Mouse (Mus musculus) lung, postnatal 0 days (tissue): ENCODE data around the gene Gnao1. TPM values are rescaled to one million over a fixed set of nuclear protein-coding genes. Genes with fewer than 3 reads are reported as not detected.

ENCODE experiments used
- ATAC-seq: fragments of 200-750 bp; cut with Nextera tagmentation; 2 replicates; pipeline ENCODE4 v1.8.0; 2017; ENCODE audit warnings: moderate library complexity
- DNase-seq: peaks from one replicate; pipeline ENCODE4 v3.0.0-alpha.2; 2016; ENCODE audit warnings: low spot score
- H3K27ac ChIP-seq: fragments of 300-500 bp; sonication (generic); 2 replicates; pipeline ENCODE4 v1.5.1; 2014; ENCODE audit warnings: antibody characterized with exemption, mild to moderate bottlenecking, low read length, mixed read lengths
- H3K27me3 ChIP-seq: fragments of 300-500 bp; sonication (generic); replicated peaks from 2 replicates; pipeline ENCODE4 v1.6.1; 2014; ENCODE audit warnings: low read length, mixed read lengths; ENCODE audit not compliant: insufficient read depth
- H3K36me3 ChIP-seq: fragments of 300-500 bp; sonication (generic); 2 replicates; pipeline ENCODE4 v1.6.1; 2014; ENCODE audit warnings: low read length, mixed read lengths; ENCODE audit not compliant: insufficient read depth
- H3K4me1 ChIP-seq: fragments of 300-500 bp; sonication (generic); 2 replicates; pipeline ENCODE4 v1.6.1; 2014; ENCODE audit warnings: antibody characterized with exemption, low read depth, low read length, mixed read lengths; ENCODE audit not compliant: insufficient read depth
- H3K4me2 ChIP-seq: fragments of 300-500 bp; sonication (generic); replicated peaks from 2 replicates; pipeline ENCODE4 v1.6.1; 2014; ENCODE audit warnings: low read depth, mild to moderate bottlenecking, low read length, moderate library complexity, mixed read lengths
- H3K4me3 ChIP-seq: fragments of 300-500 bp; sonication (generic); 2 replicates; pipeline ENCODE4 v1.5.1; 2014; ENCODE audit warnings: low read depth, low read length
- H3K9ac ChIP-seq: fragments of 300-500 bp; sonication (generic); replicated peaks from 2 replicates; pipeline ENCODE4 v1.6.1; 2014; ENCODE audit warnings: low read depth, mild to moderate bottlenecking
- H3K9me3 ChIP-seq: fragments of 300-500 bp; sonication (generic); 2 replicates; pipeline ENCODE4 v1.6.1; 2016; ENCODE audit warnings: low read length, mixed read lengths
- CTCF ChIP-seq: IDR thresholded peaks from 2 replicates; pipeline ENCODE4 v1.5.1; 2016; ENCODE audit warnings: antibody characterized with exemption, mild to moderate bottlenecking
- EP300 ChIP-seq: IDR thresholded peaks from 2 replicates; pipeline ENCODE4 v1.6.1; 2016; ENCODE audit warnings: antibody characterized with exemption, mild to moderate bottlenecking, control low read depth
- WGBS: fragments of 180-500 bp; shearing (Covaris S2); extraction: QIAGEN DNeasy Blood & Tissue Kit; methylation state at CpG from one replicate; pipeline ENCODE4 v1.1.7; 2014; 5-methylcytosine and 5-hydroxymethylcytosine counted together
- polyA plus RNA-seq: library from polyadenylated mRNA; unstranded; fragments of >200 nt; fragmentation: Nextera tagmentation; extraction: Ambion mirVana; gene quantifications from 2 replicates; pipeline ENCODE4 v1.2.1, GENCODE M21; 2015

Gene Gnao1
- polyA plus RNA-seq, 1 experiment from 2014 or later: 5.9 TPM

- ATAC-seq: no peak
- Histone ChIP-seq H3K27me3 (no peaks in the 10 kb centered on the region), H3K9me3 (no peaks in the 10 kb centered on the region), H3K4me2 (no peak overlapping the region), H3K4me1 (no peaks in the 10 kb centered on the region), H3K4me3 (no peak overlapping the region), H3K36me3 (no peaks in the 10 kb centered on the region), H3K9ac (no peak overlapping the region), H3K27ac (no peak overlapping the region)
- DNase-seq: no peak
- no peak for TF ChIP-seq EP300
- no peak for TF ChIP-seq CTCF
- WGBS: 86% methylated on average over 9 of the region's 9 CpGs
Measured at GRCm38 (mm10) chr8:93958402-93958801, 148.6 kb downstream of the Gnao1 start.

GRCm38 (mm10) chr8:93960909-93961308 lies 151.1 kb downstream of the Gnao1 start:
- WGBS: 82% methylated on average over 6 of the region's 6 CpGs
- Histone ChIP-seq H3K9ac (no peak overlapping the region), H3K9me3 (no peaks in the 10 kb centered on the region), H3K36me3 (no peaks in the 10 kb centered on the region), H3K27me3 (no peaks in the 10 kb centered on the region), H3K4me1 (no peaks in the 10 kb centered on the region), H3K4me3 (no peak overlapping the region), H3K4me2 (no peak overlapping the region), H3K27ac (no peak overlapping the region)
- ATAC-seq: no peak
- TF ChIP-seq CTCF: no peak
- TF ChIP-seq EP300: no peak
- DNase-seq: no peak

GRCm38 (mm10) chr8:93968293-93968692 lies 158.5 kb downstream of the Gnao1 start:
- Histone ChIP-seq H3K9me3 (no peaks in the 10 kb centered on the region), H3K9ac (no peak overlapping the region), H3K36me3 (peaks cover 18% of the 10 kb centered on the region), H3K4me2 (no peak overlapping the region), H3K4me1 (no peaks in the 10 kb centered on the region), H3K27ac (no peak overlapping the region), H3K4me3 (no peak overlapping the region), H3K27me3 (no peaks in the 10 kb centered on the region)
- TF ChIP-seq CTCF: no peak
- TF ChIP-seq EP300: no peak
- DNase-seq (no peak), ATAC-seq (no peak; the same call in 1 of the 2 replicates)
- WGBS: 63% methylated on average over 6 of the region's 6 CpGs

GRCm38 (mm10) chr8:93969626-93970340 lies 160.0 kb downstream of the Gnao1 start:
- 72% methylated on average over 7 of the region's 7 CpGs for WGBS
- Histone ChIP-seq H3K27ac (no peak overlapping the region), H3K4me2 (no peak overlapping the region), H3K9ac (no peak overlapping the region), H3K27me3 (no peaks in the 10 kb centered on the region), H3K36me3 (peaks cover 33% of the 10 kb centered on the region), H3K4me3 (no peak overlapping the region), H3K9me3 (no peaks in the 10 kb centered on the region), H3K4me1 (no peaks in the 10 kb centered on the region)
- ATAC-seq (no peak), DNase-seq (no peak)
- TF ChIP-seq EP300 (no peak), CTCF (no peak)

- Histone ChIP-seq H3K27me3 (no peaks in the 10 kb centered on the region), H3K4me3 (no peak overlapping the region), H3K27ac (no peak overlapping the region), H3K4me2 (no peak overlapping the region), H3K36me3 (peaks cover 45% of the 10 kb centered on the region), H3K4me1 (no peaks in the 10 kb centered on the region), H3K9me3 (no peaks in the 10 kb centered on the region), H3K9ac (no peak overlapping the region)
- WGBS: 91% methylated on average over 10 of the region's 10 CpGs
- no peak for TF ChIP-seq EP300
- no peak for TF ChIP-seq CTCF
- no peak for DNase-seq
- no peak for ATAC-seq
Measured at GRCm38 (mm10) chr8:93971451-93971850, 161.7 kb downstream of the Gnao1 start.

- Histone ChIP-seq H3K27me3 (no peaks in the 10 kb centered on the region), H3K9me3 (no peaks in the 10 kb centered on the region), H3K4me1 (no peaks in the 10 kb centered on the region), H3K4me2 (no peak overlapping the region), H3K36me3 (peaks cover 52% of the 10 kb centered on the region), H3K9ac (no peak overlapping the region), H3K4me3 (no peak overlapping the region), H3K27ac (no peak overlapping the region)
- DNase-seq (no peak), ATAC-seq (no peak)
- TF ChIP-seq EP300: no peak
- TF ChIP-seq CTCF: no peak
- WGBS: 93% methylated on average over 5 of the region's 5 CpGs
Measured at GRCm38 (mm10) chr8:93972211-93972610, 162.4 kb downstream of the Gnao1 start.
